In the genomic region with DNA sequence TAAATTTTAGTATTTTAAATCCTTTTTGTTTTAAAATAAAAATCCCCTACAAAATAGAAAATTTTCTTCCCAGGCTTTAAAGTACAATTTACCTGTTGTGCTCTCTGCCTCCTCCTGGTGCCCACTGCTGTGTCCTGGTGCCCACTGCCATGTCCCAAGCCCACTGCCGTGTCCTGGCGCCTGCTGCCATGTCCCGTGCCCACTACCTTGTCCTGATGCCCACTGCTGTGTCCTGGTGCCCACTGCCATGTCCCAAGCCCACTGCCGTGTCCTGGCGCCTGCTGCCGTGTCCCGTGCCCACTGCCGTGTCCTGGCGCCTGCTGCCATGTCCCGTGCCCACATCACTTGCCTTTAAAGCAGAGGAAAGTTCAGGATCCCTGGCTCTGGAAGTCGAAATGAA, we compare ENCODE assay signal across 26 mouse cellular contexts.
"Had no signal": no experiment of that assay in that cellular context is flagged by ENCODE, and none has a peak within 500 bp of the region (broad histone marks: within the 10 kb centered on the region; RNA-seq: fewer than 3 reads in every experiment).

No protein-coding gene starts in this region.

- H3K9ac ChIP-seq: heart, embryonic 13.5 days; heart, embryonic 15.5 days; hindbrain, embryonic 12.5 days; hindbrain, embryonic 14.5 days; intestine, embryonic 15.5 days; limb, embryonic 13.5 days; limb, embryonic 15.5 days; liver, embryonic 12.5 days; liver, embryonic 14.5 days had no signal

- H3K4me1 ChIP-seq: hindbrain, embryonic 10.5 days; hindbrain, embryonic 12.5 days; limb, embryonic 15.5 days had no signal

- H3K4me2 ChIP-seq: heart, embryonic 11.5 days; heart, embryonic 13.5 days; heart, embryonic 15.5 days; hindbrain, embryonic 12.5 days; hindbrain, embryonic 14.5 days; intestine, embryonic 15.5 days; limb, embryonic 13.5 days; limb, embryonic 15.5 days; liver, embryonic 12.5 days had no signal

- ATAC-seq: hindbrain, embryonic 16.5 days; inflammation-experienced regulatory T-cells, adult 6 months; intestine, embryonic 15.5 days; intestine, postnatal 0 days; liver, embryonic 12.5 days had no signal

- H3K4me3 ChIP-seq: gastrocnemius, adult 2 months; heart, adult 2 months; heart, embryonic 13.5 days; heart, embryonic 15.5 days; hindbrain, embryonic 10.5 days; hindbrain, embryonic 12.5 days; intestine, embryonic 15.5 days; layer of hippocampus, adult 2 months; limb, embryonic 13.5 days; limb, embryonic 15.5 days; liver, embryonic 12.5 days had no signal

- DNase-seq: gastrocnemius, adult 2 months; gastrocnemius, postnatal 10 days; gastrocnemius, postnatal 25 days; heart, adult 2 months; heart, postnatal 14 days; heart, postnatal 36 days; kidney, adult 18-20 months; kidney, adult 8-10 months; kidney, postnatal 10 days; kidney, postnatal 25 days; kidney, postnatal 4 days had no signal

- H3K27me3 ChIP-seq: heart, embryonic 13.5 days; heart, embryonic 15.5 days; hindbrain, embryonic 12.5 days; intestine, embryonic 15.5 days; limb, embryonic 15.5 days; liver, embryonic 12.5 days had no signal

- H3K27ac ChIP-seq: gastrocnemius, adult 2 months; heart, adult 2 months; heart, embryonic 13.5 days; heart, embryonic 15.5 days; hindbrain, embryonic 10.5 days; hindbrain, embryonic 12.5 days; hindbrain, embryonic 14.5 days; intestine, embryonic 15.5 days; layer of hippocampus, adult 2 months; limb, embryonic 13.5 days; limb, embryonic 15.5 days; liver, embryonic 12.5 days; liver, embryonic 14.5 days had no signal

- H3K36me3 ChIP-seq: heart, embryonic 13.5 days; heart, embryonic 15.5 days; hindbrain, embryonic 10.5 days; hindbrain, embryonic 12.5 days; intestine, embryonic 15.5 days; limb, embryonic 13.5 days; limb, embryonic 15.5 days; liver, embryonic 12.5 days had no signal

- H3K9me3 ChIP-seq: heart, embryonic 13.5 days; heart, embryonic 15.5 days; hindbrain, embryonic 10.5 days; hindbrain, embryonic 12.5 days; intestine, embryonic 15.5 days; limb, embryonic 13.5 days; limb, embryonic 15.5 days; liver, embryonic 12.5 days had no signal
